Mouse (Mus musculus) limb, embryonic 13.5 days (tissue): ENCODE results near the gene Ikzf1. TPM values are rescaled to one million over a fixed set of nuclear protein-coding genes. Genes with fewer than 3 reads are reported as not detected.

Experiments used
- ATAC-seq: fragments of 200-750 bp; cut with Nextera tagmentation; 2 replicates; pipeline ENCODE4 v1.8.0; 2017; ENCODE audit warnings: low read depth, moderate number of reproducible peaks, moderate TSS enrichment; ENCODE audit not compliant: low FRiP score
- H3K27ac ChIP-seq: fragments of 300-500 bp; sonication (generic); 2 replicates; pipeline ENCODE4 v1.5.1; 2015; ENCODE audit warnings: inconsistent platforms, mild to moderate bottlenecking, moderate library complexity
- H3K27me3 ChIP-seq: fragments of 300-500 bp; sonication (generic); 2 replicates; pipeline ENCODE4 v1.6.1; 2015; ENCODE audit warnings: mild to moderate bottlenecking, inconsistent platforms
- H3K36me3 ChIP-seq: fragments of 300-500 bp; sonication (generic); 2 replicates; pipeline ENCODE4 v1.6.1; 2015; ENCODE audit warnings: inconsistent platforms, mild to moderate bottlenecking, moderate library complexity
- H3K4me1 ChIP-seq: fragments of 300-500 bp; sonication (generic); 2 replicates; pipeline ENCODE4 v1.6.1; 2015; ENCODE audit warnings: inconsistent platforms
- H3K4me2 ChIP-seq: fragments of 300-500 bp; sonication (generic); replicated peaks from 2 replicates; pipeline ENCODE4 v1.6.1; 2015; ENCODE audit warnings: inconsistent platforms, mild to moderate bottlenecking, moderate library complexity
- H3K4me3 ChIP-seq: fragments of 300-500 bp; sonication (generic); 2 replicates; pipeline ENCODE4 v1.5.1; 2015; ENCODE audit warnings: moderate library complexity, mild to moderate bottlenecking, inconsistent platforms
- H3K9ac ChIP-seq: fragments of 300-500 bp; sonication (generic); 2 replicates; pipeline ENCODE4 v1.6.1; 2015; ENCODE audit warnings: mild to moderate bottlenecking, inconsistent platforms
- H3K9me3 ChIP-seq: fragments of 300-500 bp; sonication (generic); 2 replicates; pipeline ENCODE4 v1.6.1; 2016; ENCODE audit warnings: inconsistent platforms
- WGBS: fragments of 180-500 bp; shearing (Covaris S2); methylation state at CpG from one replicate; pipeline ENCODE4 v1.1.7; 2015; 5-methylcytosine and 5-hydroxymethylcytosine counted together
- polyA plus RNA-seq: library from polyadenylated mRNA; unstranded; fragments of >200 nt; fragmentation: Nextera tagmentation; extraction: Ambion mirVana; gene quantifications from 2 replicates; pipeline ENCODE4 v1.2.1, GENCODE M21; 2015

The Ikzf1 gene
- polyA plus RNA-seq, 1 experiment from 2014 or later: 1.5 TPM

GRCm38 (mm10) chr11:11692558-11693166, 7.9 kb downstream of the Ikzf1 start:
- Histone ChIP-seq H3K27ac (no peak overlapping the region), H3K27me3 (peaks cover 20% of the 10 kb centered on the region), H3K4me2 (no peak overlapping the region), H3K36me3 (no peaks in the 10 kb centered on the region), H3K9ac (no peak overlapping the region), H3K4me1 (no peaks in the 10 kb centered on the region), H3K9me3 (no peaks in the 10 kb centered on the region), H3K4me3 (no peak overlapping the region)
- no peak for ATAC-seq
- WGBS: 88% methylated on average over 10 of the region's 10 CpGs

GRCm38 (mm10) chr11:11693446-11693845, 8.6 kb downstream of the Ikzf1 start:
- WGBS: 91% methylated on average over 3 of the region's 3 CpGs
- no peaks in the 10 kb centered on the region for H3K4me1 ChIP-seq
- ATAC-seq: no peak
- H3K27ac ChIP-seq: no peak overlapping the region
- no peak overlapping the region for H3K4me3 ChIP-seq
- no peaks in the 10 kb centered on the region for H3K36me3 ChIP-seq
- no peaks in the 10 kb centered on the region for H3K9me3 ChIP-seq
- H3K9ac ChIP-seq: no peak overlapping the region
- no peak overlapping the region for H3K4me2 ChIP-seq
- peaks cover 13% of the 10 kb centered on the region for H3K27me3 ChIP-seq

- Histone ChIP-seq H3K27me3 (peaks cover 8% of the 10 kb centered on the region), H3K36me3 (no peaks in the 10 kb centered on the region), H3K9ac (no peak overlapping the region), H3K9me3 (no peaks in the 10 kb centered on the region), H3K27ac (no peak overlapping the region), H3K4me1 (no peaks in the 10 kb centered on the region), H3K4me2 (no peak overlapping the region), H3K4me3 (no peak overlapping the region)
- whole genome bisulfite sequencing: 84% methylated on average over 2 of the region's 2 CpGs
- no peak for ATAC-seq
Observed at GRCm38 (mm10) chr11:11694072-11694471, 9.3 kb downstream of the Ikzf1 start.

GRCm38 (mm10) chr11:11694472-11695177, 9.8 kb downstream of the Ikzf1 start:
- no peak for ATAC-seq
- Histone ChIP-seq H3K4me3 (no peak overlapping the region), H3K4me2 (no peak overlapping the region), H3K36me3 (no peaks in the 10 kb centered on the region), H3K9me3 (no peaks in the 10 kb centered on the region), H3K27ac (no peak overlapping the region), H3K4me1 (no peaks in the 10 kb centered on the region), H3K27me3 (peaks cover 6% of the 10 kb centered on the region), H3K9ac (no peak overlapping the region)
- 83% methylated on average over 6 of the region's 6 CpGs for WGBS

- Histone ChIP-seq H3K9ac (no peak overlapping the region), H3K9me3 (no peaks in the 10 kb centered on the region), H3K27ac (no peak overlapping the region), H3K36me3 (no peaks in the 10 kb centered on the region), H3K27me3 (peaks cover 2% of the 10 kb centered on the region), H3K4me2 (no peak overlapping the region), H3K4me1 (no peaks in the 10 kb centered on the region), H3K4me3 (no peak overlapping the region)
- no peak for ATAC-seq
- WGBS: 49% methylated on average over 6 of the region's 6 CpGs
Observed at GRCm38 (mm10) chr11:11695211-11695887, 10.5 kb downstream of the Ikzf1 start.

GRCm38 (mm10) chr11:11695907-11696306, 11.1 kb downstream of the Ikzf1 start:
- Histone ChIP-seq H3K4me1 (no peaks in the 10 kb centered on the region), H3K27me3 (no peaks in the 10 kb centered on the region), H3K4me3 (no peak overlapping the region), H3K9me3 (no peaks in the 10 kb centered on the region), H3K27ac (no peak overlapping the region), H3K4me2 (no peak overlapping the region), H3K9ac (no peak overlapping the region), H3K36me3 (no peaks in the 10 kb centered on the region)
- ATAC-seq: no peak
- 81% methylated on average over 4 of the region's 4 CpGs for WGBS

GRCm38 (mm10) chr11:11696814-11697213, 12.0 kb downstream of the Ikzf1 start:
- no peak for ATAC-seq
- Histone ChIP-seq H3K27ac (no peak overlapping the region), H3K36me3 (no peaks in the 10 kb centered on the region), H3K4me1 (no peaks in the 10 kb centered on the region), H3K9me3 (no peaks in the 10 kb centered on the region), H3K27me3 (no peaks in the 10 kb centered on the region), H3K9ac (no peak overlapping the region), H3K4me3 (no peak overlapping the region), H3K4me2 (no peak overlapping the region)
- WGBS: 78% methylated on average over 3 of the region's 3 CpGs

GRCm38 (mm10) chr11:11701378-11701777, 16.6 kb downstream of the Ikzf1 start:
- H3K27ac ChIP-seq: no peak overlapping the region
- H3K4me1 ChIP-seq: no peaks in the 10 kb centered on the region
- no peak for ATAC-seq
- H3K9me3 ChIP-seq: no peaks in the 10 kb centered on the region
- H3K27me3 ChIP-seq: no peaks in the 10 kb centered on the region
- 68% methylated on average over 6 of the region's 6 CpGs for WGBS
- no peak overlapping the region for H3K4me2 ChIP-seq
- H3K36me3 ChIP-seq: no peaks in the 10 kb centered on the region
- no peak overlapping the region for H3K9ac ChIP-seq
- no peak overlapping the region for H3K4me3 ChIP-seq

- no peaks in the 10 kb centered on the region for H3K36me3 ChIP-seq
- H3K27me3 ChIP-seq: no peaks in the 10 kb centered on the region
- H3K27ac ChIP-seq: no peak overlapping the region
- H3K9ac ChIP-seq: no peak overlapping the region
- H3K4me2 ChIP-seq: no peak overlapping the region
- no peaks in the 10 kb centered on the region for H3K4me1 ChIP-seq
- no peak overlapping the region for H3K4me3 ChIP-seq
- ATAC-seq: no peak
- no peaks in the 10 kb centered on the region for H3K9me3 ChIP-seq
Observed at GRCm38 (mm10) chr11:11703776-11704175, 19.0 kb downstream of the Ikzf1 start.

- no peaks in the 10 kb centered on the region for H3K36me3 ChIP-seq
- H3K4me2 ChIP-seq: no peak overlapping the region
- H3K27ac ChIP-seq: no peak overlapping the region
- no peaks in the 10 kb centered on the region for H3K4me1 ChIP-seq
- no peaks in the 10 kb centered on the region for H3K9me3 ChIP-seq
- no peak overlapping the region for H3K4me3 ChIP-seq
- ATAC-seq: no peak
- no peaks in the 10 kb centered on the region for H3K27me3 ChIP-seq
- WGBS: 86% methylated on average over 9 of the region's 9 CpGs
- no peak overlapping the region for H3K9ac ChIP-seq
Observed at GRCm38 (mm10) chr11:11708154-11708719, 23.4 kb downstream of the Ikzf1 start.

- H3K4me3 ChIP-seq: no peak overlapping the region
- WGBS: 83% methylated on average over 6 of the region's 6 CpGs
Observed at GRCm38 (mm10) chr11:11709311-11709710, 24.5 kb downstream of the Ikzf1 start.

GRCm38 (mm10) chr11:11710718-11711117, 25.9 kb downstream of the Ikzf1 start:
- no peaks in the 10 kb centered on the region for H3K27me3 ChIP-seq
- no peaks in the 10 kb centered on the region for H3K4me1 ChIP-seq
- no peak overlapping the region for H3K27ac ChIP-seq
- H3K4me2 ChIP-seq: no peak overlapping the region
- no peak overlapping the region for H3K9ac ChIP-seq
- H3K36me3 ChIP-seq: no peaks in the 10 kb centered on the region
- no peaks in the 10 kb centered on the region for H3K9me3 ChIP-seq
- ATAC-seq: no peak
- H3K4me3 ChIP-seq: no peak overlapping the region

More at GRCm38 (mm10) chr11:11709311-11709710, 24.5 kb downstream of the Ikzf1 start:
- Histone ChIP-seq H3K9me3 (no peaks in the 10 kb centered on the region), H3K27ac (no peak overlapping the region), H3K4me1 (no peaks in the 10 kb centered on the region), H3K4me2 (no peak overlapping the region), H3K27me3 (no peaks in the 10 kb centered on the region), H3K9ac (no peak overlapping the region), H3K36me3 (no peaks in the 10 kb centered on the region)
- ATAC-seq: no peak
